Mouse (Mus musculus): ENCODE measurements around the gene Olfr617.
"Not testable (repeated sequence)": the region's sequence is repeated elsewhere in the genome, so short reads cannot be mapped to it uniquely, and the experiment has no call there.

Olfr617 gene

DNA sequence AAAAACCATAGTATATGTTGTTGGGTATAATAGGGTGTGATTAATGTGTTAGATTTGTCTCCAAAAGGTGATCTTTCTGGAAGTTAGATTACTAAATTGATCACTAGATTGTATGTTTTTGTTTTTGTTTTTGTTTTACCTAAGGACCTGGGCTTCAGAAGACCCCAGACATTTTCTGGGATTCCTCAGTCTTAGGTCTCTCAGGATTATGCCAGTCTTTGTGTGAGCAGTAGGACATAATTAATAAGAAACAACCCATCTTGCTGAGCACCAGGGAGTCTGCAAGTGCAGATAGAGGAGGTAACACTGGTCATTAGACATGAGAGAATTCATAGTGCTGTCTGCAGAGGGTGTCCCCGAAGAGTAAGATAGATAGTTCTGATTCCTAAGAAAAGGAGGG is at the start of gene Olfr617:
TSS of gene Olfr617 (plus strand) at position 301 of the 400 bp plus-strand sequence.
- no peak for DNase-seq (ENCODE audit: low read depth in 1 of 2, low spot score in 2 of 2)

DNA sequence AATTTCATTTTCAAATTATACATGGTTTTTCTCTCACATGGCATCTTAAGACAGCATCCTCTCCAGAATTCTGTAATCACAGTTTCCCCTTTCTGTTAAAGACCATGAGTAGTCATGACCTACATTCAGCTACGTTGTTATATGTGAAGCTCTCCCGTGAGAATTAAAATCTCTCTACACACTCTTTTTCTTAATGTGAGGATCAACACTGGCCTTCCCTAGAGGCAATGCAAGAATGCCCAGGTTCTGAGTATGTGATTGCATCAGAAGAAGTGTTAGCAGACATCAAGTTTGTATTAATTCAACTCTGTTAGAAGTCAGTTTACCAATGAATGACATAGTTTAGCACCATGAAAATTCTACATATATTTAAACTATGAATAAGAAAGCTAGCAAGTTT is 30.2 kb upstream of the Olfr617 start, which contains the start of gene Olfr612:
TSS of gene Olfr612 (minus strand) at position 101 of the 400 bp plus-strand sequence.
- not testable (repeated sequence) for DNase-seq (ENCODE audit: low read depth in 1 of 2, low spot score in 2 of 2)

DNA sequence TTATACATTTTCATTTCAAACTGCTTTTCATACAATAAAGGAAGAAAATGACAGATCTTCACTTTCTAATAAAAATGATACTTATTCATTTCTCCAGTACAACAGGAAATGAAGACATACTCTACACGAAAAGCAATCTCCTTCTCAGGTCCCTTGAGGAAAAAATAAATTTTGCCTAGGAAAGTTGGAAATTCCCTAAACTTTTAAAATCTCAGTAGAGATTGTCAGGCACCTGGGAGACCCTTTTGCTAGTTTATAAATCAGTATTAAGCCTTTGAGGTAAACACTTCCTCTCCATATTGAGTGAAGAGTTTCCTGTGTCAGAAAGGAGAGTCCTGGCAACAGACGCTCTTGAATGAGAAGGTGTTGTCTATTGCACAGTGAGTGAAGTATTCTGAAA is 25.1 kb upstream of the Olfr617 start, which contains the start of gene Olfr613:
TSS of gene Olfr613 (plus strand) at position 301 of the 400 bp plus-strand sequence.
- DNase-seq (ENCODE audit: low read depth in 1 of 2, low spot score in 2 of 2) = no peak

DNA sequence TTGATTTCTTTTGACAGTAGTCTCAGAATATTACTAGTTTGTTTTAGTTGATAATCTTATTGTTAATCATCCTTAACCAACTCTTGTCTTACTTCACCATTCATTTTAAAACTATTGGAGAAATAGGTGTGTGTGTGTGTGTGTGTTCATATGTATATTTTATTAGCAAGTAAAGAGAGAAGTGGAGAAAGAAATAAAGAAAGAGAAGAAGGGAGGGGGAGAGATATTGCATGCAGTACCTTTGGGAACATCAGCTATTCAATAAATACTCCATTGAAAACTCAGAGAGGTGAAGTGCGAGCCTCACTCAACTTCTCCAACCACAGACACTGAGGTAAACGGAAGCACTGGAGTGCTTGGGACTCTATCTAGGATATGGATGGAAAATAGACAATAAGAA is 17.1 kb upstream of the Olfr617 start, which contains the start of gene Olfr615:
TSS of gene Olfr615 (plus strand) at position 301 of the 400 bp plus-strand sequence.
- DNase-seq (ENCODE audit: low read depth in 1 of 2, low spot score in 2 of 2) = no peak

DNA sequence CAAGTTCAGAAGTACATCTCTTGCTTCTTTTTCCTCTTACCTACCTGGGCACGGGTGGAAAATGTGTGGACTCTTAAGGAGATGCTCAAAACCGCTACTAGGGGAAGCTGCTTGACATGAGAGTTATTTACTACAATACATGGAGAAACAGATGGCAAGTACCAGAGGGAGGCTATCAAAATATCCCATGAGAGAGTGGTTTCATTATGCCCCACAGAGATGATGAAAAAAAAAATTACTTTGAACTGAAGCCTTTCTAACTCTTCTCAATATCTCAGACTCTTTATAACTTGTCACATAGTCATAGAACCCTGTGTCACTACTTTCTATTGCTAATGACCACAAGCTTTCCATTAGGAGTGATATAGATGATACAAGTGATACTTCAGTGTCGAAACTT is 3.8 kb upstream of the Olfr617 start, which contains the start of gene Olfr616:
TSS of gene Olfr616 (minus strand) at position 101 of the 400 bp plus-strand sequence.
- DNase-seq (ENCODE audit: low read depth in 1 of 2, low spot score in 2 of 2) = no peak

- no peak for DNase-seq (ENCODE audit: low read depth in 1 of 2, low spot score in 2 of 2)
These were observed 16.9 kb downstream of the Olfr617 start, which contains the start of gene Olfr618 for GRCm38 (mm10) chr7:103589803-103590202. Gene Olfr618 (plus strand): TSS chr7:103590103.

DNA sequence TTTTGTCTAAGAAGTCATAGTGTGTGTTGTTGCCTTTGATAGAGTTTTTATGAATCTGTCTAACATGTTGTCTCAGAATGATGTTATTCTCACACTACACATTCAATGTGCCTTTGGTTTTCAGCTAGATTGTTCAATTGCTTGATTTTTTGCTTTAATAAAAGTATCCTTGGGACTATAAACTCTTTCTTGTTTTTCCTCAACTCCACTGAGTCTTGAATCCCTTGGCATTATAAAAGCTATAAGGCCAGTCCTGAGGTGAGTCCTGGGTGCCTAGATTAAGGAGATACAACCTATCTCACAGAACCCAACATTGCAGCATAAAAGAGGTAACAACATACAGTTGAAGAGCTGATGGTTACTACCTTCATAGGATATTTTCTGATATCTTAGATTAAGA is 27.4 kb downstream of the Olfr617 start, which contains the start of gene Olfr619:
TSS of gene Olfr619 (plus strand) at position 301 of the 400 bp plus-strand sequence.
- no peak for DNase-seq (ENCODE audit: low read depth in 1 of 2, low spot score in 2 of 2)

DNA sequence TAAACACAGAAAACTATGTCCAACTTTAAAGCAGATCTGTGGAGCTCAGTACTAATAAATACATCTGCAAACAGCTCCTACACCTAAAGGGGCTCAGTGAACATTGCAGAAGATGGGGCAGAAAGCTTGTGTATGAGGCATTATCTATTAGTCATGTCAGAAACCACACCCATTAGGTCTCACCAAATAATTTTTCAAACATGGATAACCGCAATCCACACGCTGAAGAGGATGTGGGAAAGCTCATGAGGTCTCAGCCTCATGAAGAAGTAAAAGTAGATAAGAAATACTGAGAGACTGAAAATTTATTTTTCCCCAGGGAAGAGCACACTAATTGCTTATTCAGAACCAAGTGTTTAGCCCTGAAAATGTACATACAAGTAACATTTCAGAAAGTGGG is 34.6 kb downstream of the Olfr617 start:
- DNase-seq (ENCODE audit: low read depth in 1 of 2, low spot score in 2 of 2) = no peak

DNA sequence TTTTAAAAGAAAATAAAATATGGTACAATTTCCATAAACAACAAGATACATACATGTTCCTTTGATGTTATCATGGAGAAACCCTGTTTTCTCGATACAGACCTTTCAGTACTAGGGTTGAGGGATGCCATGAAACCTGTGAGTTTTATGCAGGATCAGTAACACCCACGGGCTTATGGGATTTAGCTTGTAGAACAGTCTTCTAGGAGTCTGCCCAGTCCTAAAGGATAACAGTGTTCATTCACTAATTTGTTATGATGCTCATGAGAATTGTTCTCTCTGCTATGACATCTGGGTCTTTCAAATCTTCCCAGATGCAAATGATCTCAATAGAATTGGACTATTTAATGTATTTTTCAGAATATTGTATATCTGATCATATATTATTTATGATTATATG is 39.6 kb downstream of the Olfr617 start, which contains the start of gene Olfr620:
TSS of gene Olfr620 (minus strand) at position 101 of the 400 bp plus-strand sequence.
- no peak for DNase-seq (ENCODE audit: low read depth in 1 of 2, low spot score in 2 of 2)
